Mouse (Mus musculus) forebrain, postnatal 0 days (tissue): ENCODE results near the gene Slc16a11. TPM values are rescaled to one million over a fixed set of nuclear protein-coding genes. Genes with fewer than 3 reads are reported as not detected.

Experiments
- ATAC-seq: fragments of 200-750 bp; cut with Nextera tagmentation; 2 replicates; pipeline ENCODE4 v1.8.0; 2017; ENCODE audit warnings: mild to moderate bottlenecking, moderate library complexity
- DNase-seq: peaks from one replicate; pipeline ENCODE4 v3.0.0-alpha.2; 2015
- H3K27ac ChIP-seq: fragments of 300-500 bp; sonication (generic); 2 replicates; pipeline ENCODE4 v1.5.1; 2014; ENCODE audit warnings: low read depth, mild to moderate bottlenecking, antibody characterized with exemption, low read length, moderate library complexity, mixed read lengths
- H3K27me3 ChIP-seq: fragments of 300-500 bp; sonication (generic); 2 replicates; pipeline ENCODE4 v1.6.1; 2014; ENCODE audit warnings: mild to moderate bottlenecking, low read length, mixed read lengths; ENCODE audit not compliant: insufficient read depth
- H3K36me3 ChIP-seq: fragments of 300-500 bp; sonication (generic); 2 replicates; pipeline ENCODE4 v1.6.1; 2014; ENCODE audit warnings: mild to moderate bottlenecking, moderate library complexity; ENCODE audit not compliant: insufficient read depth
- H3K4me1 ChIP-seq: fragments of 300-500 bp; sonication (generic); 2 replicates; pipeline ENCODE4 v1.6.1; 2014; ENCODE audit warnings: antibody characterized with exemption; ENCODE audit not compliant: insufficient read depth
- H3K4me2 ChIP-seq: fragments of 300-500 bp; sonication (generic); 2 replicates; pipeline ENCODE4 v1.6.1; 2014; ENCODE audit warnings: low read depth, mild to moderate bottlenecking, moderate library complexity
- H3K4me3 ChIP-seq: fragments of 300-500 bp; sonication (generic); 2 replicates; pipeline ENCODE4 v1.5.1; 2014; ENCODE audit warnings: low read depth, low read length, mixed read lengths
- H3K9ac ChIP-seq: fragments of 300-500 bp; sonication (generic); 2 replicates; pipeline ENCODE4 v1.6.1; 2014; ENCODE audit warnings: mild to moderate bottlenecking
- H3K9me3 ChIP-seq: fragments of 300-500 bp; sonication (generic); 2 replicates; pipeline ENCODE4 v1.6.1; 2016; ENCODE audit warnings: low read length
- CTCF ChIP-seq: sonication (generic); IDR thresholded peaks from 2 replicates; pipeline ENCODE4 v1.5.1; 2016; ENCODE audit warnings: antibody characterized with exemption, control low read depth, low read depth
- WGBS: fragments of 180-500 bp; shearing (Covaris S2); extraction: QIAGEN DNeasy Blood & Tissue Kit; methylation state at CpG from one replicate; pipeline ENCODE4 v1.1.7; 2014; 5-methylcytosine and 5-hydroxymethylcytosine counted together
- polyA plus RNA-seq: library from polyadenylated mRNA; unstranded; fragments of >200 nt; fragmentation: Nextera tagmentation; extraction: Ambion mirVana; gene quantifications from 2 replicates; pipeline ENCODE4 v1.2.1, GENCODE M21; 2015
- total RNA-seq: library from RNA; depleted of rRNA; stranded (reverse); fragments of >200 nt; gene quantifications from 2 replicates; pipeline ENCODE4 v1.2.3, GENCODE M21; 2014

Slc16a11 gene
- total and polyA plus RNA-seq, 2 experiments from 2014 or later = 13.1 to 19.7 TPM

DNA sequence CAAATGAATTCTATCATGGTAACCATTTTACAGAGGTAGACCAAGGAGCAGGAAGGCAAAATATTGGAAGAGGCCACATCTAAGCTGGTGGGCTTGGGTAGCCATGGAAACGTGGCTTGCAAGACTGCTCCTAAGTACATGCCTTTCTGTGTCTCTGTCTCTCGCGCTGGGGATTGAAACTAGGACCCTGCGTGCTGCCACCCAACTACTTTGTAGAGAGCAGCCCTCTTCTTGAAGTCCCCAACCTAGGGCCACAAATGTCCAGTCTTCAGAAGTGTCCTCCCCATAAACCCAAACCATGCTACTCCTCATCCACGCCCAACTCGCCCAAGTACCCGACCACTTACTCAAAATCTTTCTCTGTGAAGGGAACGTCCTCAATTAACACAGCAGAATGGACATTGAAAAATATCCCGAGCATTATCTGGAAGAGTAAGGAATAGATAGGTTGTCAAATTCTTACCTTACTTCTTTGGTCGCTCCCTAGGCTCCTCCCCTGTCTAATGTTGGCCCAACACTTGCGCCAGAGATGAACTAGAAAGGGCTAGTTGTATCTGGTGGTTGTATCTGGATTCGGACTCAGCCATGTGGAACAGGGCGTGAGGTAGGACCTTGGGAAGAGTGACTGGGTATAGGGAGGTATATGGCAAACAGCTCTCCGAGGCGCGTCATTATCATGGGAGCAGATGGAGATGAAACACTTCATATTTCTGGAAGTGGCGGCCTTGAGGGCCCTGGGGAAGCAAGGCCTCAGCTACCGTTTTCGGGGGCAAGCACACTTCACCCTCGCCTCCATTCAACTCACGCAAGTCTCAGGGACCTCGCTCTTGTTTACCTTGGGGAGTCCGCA is 26.3 kb downstream of the Slc16a11 start:
- H3K27ac ChIP-seq = peak overlapping the region; percentile 96
- H3K9ac ChIP-seq = peak overlapping the region; percentile 92
- H3K4me3 ChIP-seq = peak overlapping the region; percentile 98
- no peak for TF ChIP-seq CTCF
- H3K36me3 ChIP-seq = peaks cover 18% of the 10 kb centered on the region
- no peaks in the 10 kb centered on the region for H3K9me3 ChIP-seq
- ATAC-seq (peak; percentile 5; the same call in 1 of the 2 replicates), DNase-seq (no peak)
- no peaks in the 10 kb centered on the region for H3K27me3 ChIP-seq
- peaks cover 22% of the 10 kb centered on the region; the same call in 1 of the 2 replicates for H3K4me1 ChIP-seq
- WGBS = 11% methylated on average over 23 of the region's 23 CpGs
- peak overlapping the region; percentile 97 for H3K4me2 ChIP-seq

DNA sequence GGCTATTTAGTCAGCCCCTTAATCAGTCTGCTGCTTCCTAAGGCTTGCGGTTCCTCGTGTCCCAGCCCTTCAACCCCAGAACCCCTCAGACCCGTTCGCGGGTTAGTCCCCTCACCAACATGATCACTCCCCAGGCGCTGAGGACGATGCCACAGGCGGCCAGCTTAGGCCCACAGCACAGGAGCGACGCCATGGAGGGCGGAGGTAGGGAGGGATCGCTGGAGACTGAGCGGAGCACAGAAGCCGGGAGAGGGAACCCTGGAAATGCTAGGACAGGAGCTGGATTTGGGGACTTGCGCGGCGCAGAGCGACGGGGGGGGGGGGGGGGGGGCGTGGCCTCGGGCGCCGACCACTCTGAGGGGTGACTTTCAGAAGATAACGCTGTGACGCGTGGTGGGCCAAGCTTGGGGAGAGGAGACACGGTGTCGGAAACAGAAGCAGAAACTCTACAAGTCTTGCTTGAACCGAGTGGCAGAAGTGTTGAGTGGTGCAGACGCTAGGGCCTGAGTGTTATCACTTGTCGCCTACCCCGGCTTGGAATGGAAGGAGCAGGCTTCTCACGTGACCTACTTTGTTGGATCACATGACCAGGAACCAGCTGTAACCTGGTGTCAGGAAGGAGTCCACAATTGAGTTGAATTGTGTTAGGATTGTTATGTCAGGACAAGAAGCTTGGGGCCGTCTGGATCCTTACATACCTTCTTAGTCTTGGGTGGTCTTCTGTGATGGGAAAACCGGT is 27.2 kb downstream of the Slc16a11 start, which contains the start of the genes Gm21988 and Rnasek:
Gene Gm21988 (minus strand): TSS at position 290 of the 739 bp plus-strand sequence.
Gene Rnasek (minus strand): TSS at position 302 of the 739 bp plus-strand sequence.
- DNase-seq = peak; percentile 95
- peak; percentile 55 for ATAC-seq
- H3K36me3 ChIP-seq = peaks cover 12% of the 10 kb centered on the region

DNA sequence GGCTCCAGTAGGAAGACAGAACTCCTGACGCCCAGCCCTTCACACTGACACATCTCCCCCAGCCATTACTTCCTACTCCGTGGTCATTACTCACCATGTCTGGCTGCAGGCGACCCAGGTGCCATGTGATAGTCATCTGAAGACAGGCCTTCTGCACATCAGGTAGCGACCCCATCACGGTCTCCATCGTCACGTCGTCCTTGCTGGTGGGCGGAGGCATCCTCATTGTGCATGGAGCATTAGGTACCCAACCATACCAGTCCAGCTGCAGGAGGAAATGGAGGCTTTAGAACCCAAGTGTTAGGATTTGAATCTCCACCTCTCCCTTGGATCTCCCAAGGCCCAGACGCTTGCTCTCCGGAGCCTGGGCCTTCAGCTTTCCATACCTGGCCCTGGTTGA is 30.0 kb downstream of the Slc16a11 start:
- Histone ChIP-seq H3K4me2 (no peak overlapping the region), H3K4me3 (no peak overlapping the region), H3K4me1 (peaks cover 12% of the 10 kb centered on the region; the same call in 1 of the 2 replicates), H3K9ac (no peak overlapping the region), H3K9me3 (no peaks in the 10 kb centered on the region), H3K27ac (no peak overlapping the region), H3K27me3 (no peaks in the 10 kb centered on the region), H3K36me3 (no peaks in the 10 kb centered on the region)
- 71% methylated on average over 11 of the region's 11 CpGs for WGBS
- DNase-seq (no peak), ATAC-seq (no peak)
- no peak for TF ChIP-seq CTCF

More for the DNA sequence above, 27.2 kb downstream of the Slc16a11 start, which contains the start of the genes Gm21988 and Rnasek:
- Histone ChIP-seq H3K4me2 (peak within 1 kb of the TSS; percentile 97), H3K9ac (peak within 1 kb of the TSS; percentile 92), H3K27ac (peak within 1 kb of the TSS; percentile 96), H3K9me3 (no peaks in the 10 kb centered on the region), H3K4me3 (peak within 1 kb of the TSS; percentile 98), H3K27me3 (no peaks in the 10 kb centered on the region), H3K4me1 (peaks cover 22% of the 10 kb centered on the region; the same call in 1 of the 2 replicates)
- TF ChIP-seq CTCF = no peak
- whole genome bisulfite sequencing = under 1% methylated on average over 34 of the region's 35 CpGs

DNA sequence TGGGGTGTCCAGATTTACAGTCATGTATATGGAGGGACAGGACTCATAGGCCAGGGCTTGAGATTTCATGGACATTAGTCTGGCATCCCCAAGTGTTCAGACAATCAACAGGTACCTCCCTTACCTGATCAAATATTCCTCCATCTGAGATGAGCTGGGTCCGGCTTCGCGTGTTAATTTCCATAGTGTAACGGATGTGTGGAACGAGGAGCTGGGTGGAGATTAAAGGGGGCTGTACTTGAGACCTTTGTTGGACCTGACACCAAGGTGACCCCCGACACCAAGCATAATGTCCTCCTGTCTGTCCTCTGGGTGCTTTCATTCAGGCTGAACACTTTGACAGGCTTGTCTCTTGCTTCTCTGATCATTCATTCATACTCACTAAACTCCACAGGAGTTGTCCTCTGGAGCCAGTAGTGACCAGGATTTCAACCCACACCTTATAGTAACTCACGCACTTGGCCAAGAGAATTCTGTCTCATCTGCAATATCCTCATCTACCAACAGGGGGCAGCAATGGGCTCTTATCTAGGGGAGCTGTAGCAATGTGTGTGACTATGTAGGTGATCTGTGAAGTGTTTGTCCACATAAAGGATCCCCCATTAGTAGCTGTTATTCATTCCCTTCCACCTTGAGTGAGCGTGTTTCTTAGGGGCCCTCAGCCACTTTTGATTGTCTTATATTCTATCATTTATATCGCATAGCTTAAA is 34.7 kb downstream of the Slc16a11 start:
- H3K4me2 ChIP-seq = no peak overlapping the region
- no peak overlapping the region for H3K9ac ChIP-seq
- H3K27ac ChIP-seq = no peak overlapping the region
- H3K4me1 ChIP-seq = no peaks in the 10 kb centered on the region
- 57% methylated on average over 9 of the region's 9 CpGs for WGBS
- no peak for ATAC-seq
- H3K9me3 ChIP-seq = no peaks in the 10 kb centered on the region
- H3K36me3 ChIP-seq = no peaks in the 10 kb centered on the region
- TF ChIP-seq CTCF = peak; percentile 81
- peak; percentile 69 for DNase-seq
- H3K4me3 ChIP-seq = no peak overlapping the region
- H3K27me3 ChIP-seq = peaks cover 2% of the 10 kb centered on the region

DNA sequence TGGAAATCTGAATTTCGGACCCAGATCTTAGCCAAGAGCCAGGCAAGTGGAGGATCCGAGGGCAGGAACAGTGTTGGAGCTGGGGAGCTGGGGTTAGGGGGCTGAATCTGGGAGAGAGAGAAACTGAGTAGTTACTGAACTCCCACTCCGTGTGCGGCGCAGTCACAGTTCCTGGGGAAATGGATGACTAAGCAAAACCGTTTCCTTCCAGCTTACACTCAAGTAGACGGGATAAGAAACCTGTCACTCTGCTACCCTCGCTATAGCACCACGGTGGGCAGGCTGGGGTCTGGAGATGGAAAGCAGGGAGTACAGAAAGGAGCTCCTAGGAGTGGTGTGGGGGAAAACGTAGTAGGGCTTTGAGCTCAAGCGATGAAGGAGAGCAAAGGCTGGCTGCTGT is 37.6 kb downstream of the Slc16a11 start:
- Histone ChIP-seq H3K9ac (no peak overlapping the region), H3K27me3 (peaks cover 28% of the 10 kb centered on the region), H3K27ac (no peak overlapping the region), H3K36me3 (no peaks in the 10 kb centered on the region), H3K4me1 (no peaks in the 10 kb centered on the region), H3K9me3 (no peaks in the 10 kb centered on the region), H3K4me3 (no peak overlapping the region), H3K4me2 (no peak overlapping the region)
- no peak for TF ChIP-seq CTCF
- WGBS = 77% methylated on average over 11 of the region's 11 CpGs
- ATAC-seq (no peak), DNase-seq (no peak)

DNA sequence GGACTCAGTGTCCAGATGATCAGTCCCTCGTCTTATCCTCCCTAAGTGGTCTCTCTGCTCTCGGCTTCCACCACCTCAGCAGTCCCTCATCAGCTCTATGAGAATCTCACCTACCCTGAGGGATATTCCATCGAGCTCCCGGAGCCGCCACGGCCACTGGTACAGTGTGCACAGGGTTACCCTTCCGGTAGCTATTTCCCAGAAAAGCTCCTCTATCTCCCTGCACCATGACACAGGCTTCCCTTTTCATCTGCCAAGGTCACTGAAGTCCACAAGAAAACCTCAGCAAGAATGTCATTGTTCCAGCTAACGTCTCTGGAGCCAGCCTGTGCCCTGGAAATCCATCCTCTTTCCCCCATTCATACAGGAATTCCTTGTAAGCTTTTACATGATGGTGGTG is 39.3 kb downstream of the Slc16a11 start:
- no peak for TF ChIP-seq CTCF
- H3K4me2 ChIP-seq = no peak overlapping the region
- no peak for ATAC-seq
- H3K27ac ChIP-seq = no peak overlapping the region
- no peak overlapping the region for H3K4me3 ChIP-seq
- no peaks in the 10 kb centered on the region for H3K9me3 ChIP-seq
- no peaks in the 10 kb centered on the region for H3K4me1 ChIP-seq
- no peak overlapping the region for H3K9ac ChIP-seq
- H3K27me3 ChIP-seq = peaks cover 36% of the 10 kb centered on the region
- no peak for DNase-seq
- 85% methylated on average over 8 of the region's 8 CpGs for WGBS
- H3K36me3 ChIP-seq = no peaks in the 10 kb centered on the region
